Mouse (Mus musculus) liver, embryonic 18 days (tissue): ENCODE data around the gene Lonp1. TPM values are rescaled to one million over a fixed set of nuclear protein-coding genes. Genes with fewer than 3 reads are reported as not detected.

Experiments used
- polyA plus RNA-seq: library from polyadenylated mRNA; depleted of rRNA; stranded (reverse); fragments of >200 nt; gene quantifications from 2 replicates; pipeline ENCODE4 v1.2.3, GENCODE M21; 2012; rRNA removed

The Lonp1 gene
- 49.0 and 55.3 TPM in 2 replicates for polyA plus RNA-seq

GRCm38 (mm10) chr17:56626754-56627470, at the start of gene Lonp1:
Lonp1 (minus strand) TSS chr17:56626887.

GRCm38 (mm10) chr17:56672941-56673646, 46.4 kb upstream of the Lonp1 start, which contains the start of gene Ranbp3:
Ranbp3 (plus strand) TSS chr17:56673294.

GRCm38 (mm10) chr17:56627530-56628277, 1.0 kb upstream of the Lonp1 start, which contains the start of gene Catsperd:
Catsperd (plus strand) TSS chr17:56628143.

GRCm38 (mm10) chr17:56613236-56613844, 13.3 kb downstream of the Lonp1 start, which contains the start of gene Rpl36:
Rpl36 (plus strand) TSS chr17:56613416.

GRCm38 (mm10) chr17:56609452-56610171, 17.1 kb downstream of the Lonp1 start, which contains the start of gene 2410015M20Rik:
2410015M20Rik (minus strand) TSS chr17:56609771.

GRCm38 (mm10) chr17:56584257-56585130, 42.2 kb downstream of the Lonp1 start, which contains the start of the genes Safb2 and Safb:
Safb2 (minus strand) TSS chr17:56584585.
Safb (plus strand) TSS chr17:56584825.

Other genes starting within 250 kb of the Lonp1 start
- gene Ptprs, start 150.4 kb downstream of the Lonp1 start, polyA plus RNA-seq: 15.9 and 17.3 TPM in 2 replicates
- gene Znrf4, start 114.5 kb downstream of the Lonp1 start, polyA plus RNA-seq: not detected in 2 replicates
- 0.30 and 0.31 TPM in 2 replicates for gene Gm20219, start 72.5 kb downstream of the Lonp1 start, polyA plus RNA-seq
- gene Safb2, start 42.3 kb downstream of the Lonp1 start, polyA plus RNA-seq: 26.2 and 32.8 TPM in 2 replicates
- 30.5 and 36.2 TPM in 2 replicates for gene Safb, start 42.1 kb downstream of the Lonp1 start, polyA plus RNA-seq
- gene 2410015M20Rik, start 17.1 kb downstream of the Lonp1 start, polyA plus RNA-seq: 112 and 130 TPM in 2 replicates
- gene Rpl36, start 13.5 kb downstream of the Lonp1 start, polyA plus RNA-seq: 2,016 and 2,146 TPM in 2 replicates
- 0.78 and 0.80 TPM in 2 replicates for gene Catsperd, start 1.3 kb upstream of the Lonp1 start, polyA plus RNA-seq
- gene Ranbp3, start 46.4 kb upstream of the Lonp1 start, polyA plus RNA-seq: 29.8 and 33.2 TPM in 2 replicates
- gene Ndufa11, start 90.9 kb upstream of the Lonp1 start, polyA plus RNA-seq: 126 and 130 TPM in 2 replicates
- gene Vmac, start 91.1 kb upstream of the Lonp1 start, polyA plus RNA-seq: 3.6 and 3.7 TPM in 2 replicates
- 1.1 and 1.3 TPM in 2 replicates for gene Nrtn, start 130.6 kb upstream of the Lonp1 start, polyA plus RNA-seq
- gene Dus3l, start 137.9 kb upstream of the Lonp1 start, polyA plus RNA-seq: 13.6 and 16.6 TPM in 2 replicates
- gene Prr22, start 143.4 kb upstream of the Lonp1 start, polyA plus RNA-seq: 0.54 and 0.63 TPM in 2 replicates
- 4.3 and 5.1 TPM in 2 replicates for gene Rfx2, start 204.1 kb upstream of the Lonp1 start, polyA plus RNA-seq
- not detected in 2 replicates for gene Acsbg2, start 247.6 kb upstream of the Lonp1 start, polyA plus RNA-seq
- 0.02 and 0.04 TPM in 2 replicates for gene 1700061G19Rik, start 248.6 kb upstream of the Lonp1 start, polyA plus RNA-seq